Mouse (Mus musculus) intestine, embryonic 16.5 days (tissue): ENCODE data around the gene Papolg. TPM values are rescaled to one million over a fixed set of nuclear protein-coding genes. Genes with fewer than 3 reads are reported as not detected.
"Not testable (repeated sequence)": the region's sequence is repeated elsewhere in the genome, so short reads cannot be mapped to it uniquely, and the experiment has no call there.

Source experiments
- ATAC-seq: fragments of 200-750 bp; cut with Nextera tagmentation; 2 replicates; pipeline ENCODE4 v1.8.0; 2017; ENCODE audit warnings: moderate TSS enrichment, moderate library complexity
- H3K27ac ChIP-seq: fragments of 300-500 bp; sonication (generic); 2 replicates; pipeline ENCODE4 v1.5.1; 2014; ENCODE audit warnings: mild to moderate bottlenecking, low read length
- H3K27me3 ChIP-seq: fragments of 300-500 bp; sonication (generic); replicated peaks from 2 replicates; pipeline ENCODE4 v1.6.1; 2014; ENCODE audit warnings: low read length, control low read depth, mixed read lengths; ENCODE audit not compliant: control insufficient read depth, insufficient read depth
- H3K36me3 ChIP-seq: fragments of 300-500 bp; sonication (generic); 2 replicates; pipeline ENCODE4 v1.6.1; 2014; ENCODE audit warnings: low read length, control low read depth; ENCODE audit not compliant: control insufficient read depth, insufficient read depth
- H3K4me1 ChIP-seq: fragments of 300-500 bp; sonication (generic); 2 replicates; pipeline ENCODE4 v1.6.1; 2014; ENCODE audit warnings: low read length, control low read depth, mixed read lengths; ENCODE audit not compliant: control insufficient read depth, insufficient read depth
- H3K4me2 ChIP-seq: fragments of 300-500 bp; sonication (generic); 2 replicates; pipeline ENCODE4 v1.6.1; 2014; ENCODE audit warnings: low read depth, low read length, control low read depth
- H3K4me3 ChIP-seq: fragments of 300-500 bp; sonication (generic); 2 replicates; pipeline ENCODE4 v1.5.1; 2014; ENCODE audit warnings: mild to moderate bottlenecking, low read length
- H3K9ac ChIP-seq: fragments of 300-500 bp; sonication (generic); 2 replicates; pipeline ENCODE4 v1.6.1; 2014; ENCODE audit warnings: low read depth, low read length
- H3K9me3 ChIP-seq: fragments of 300-500 bp; sonication (generic); 2 replicates; pipeline ENCODE4 v1.6.1; 2016; ENCODE audit warnings: low read length, control low read depth; ENCODE audit not compliant: control insufficient read depth
- WGBS: fragments of 180-500 bp; shearing (Covaris S2); extraction: QIAGEN DNeasy Blood & Tissue Kit; methylation state at CpG from one replicate; pipeline ENCODE4 v1.1.7; 2014; 5-methylcytosine and 5-hydroxymethylcytosine counted together
- polyA plus RNA-seq: library from polyadenylated mRNA; unstranded; fragments of >200 nt; fragmentation: Nextera tagmentation; extraction: Ambion mirVana; gene quantifications from 2 replicates; pipeline ENCODE4 v1.2.1, GENCODE M21; 2015

The Papolg gene
- polyA plus RNA-seq = 8.5 and 9.1 TPM in 2 replicates

GRCm38 (mm10) chr11:23895060-23895426, at the start of gene Papolg:
Papolg (minus strand) TSS chr11:23895253.
- peak within 1 kb of the TSS; percentile 88 for H3K9ac ChIP-seq
- H3K4me2 ChIP-seq = peak within 1 kb of the TSS; percentile 82
- WGBS = under 1% methylated on average over 21 of the region's 21 CpGs
- no peaks in the 10 kb centered on the region for H3K9me3 ChIP-seq
- peak within 1 kb of the TSS; percentile 93 for H3K27ac ChIP-seq
- peak; percentile 100 for ATAC-seq
- H3K4me3 ChIP-seq = peak within 1 kb of the TSS; percentile 97
- no peaks in the 10 kb centered on the region for H3K4me1 ChIP-seq
- peaks cover 4% of the 10 kb centered on the region; the same call in 1 of the 2 replicates for H3K36me3 ChIP-seq
- no peaks in the 10 kb centered on the region for H3K27me3 ChIP-seq

- not testable (repeated sequence) for H3K9me3 ChIP-seq, H3K36me3 ChIP-seq, H3K27me3 ChIP-seq, H3K9ac ChIP-seq, H3K4me1 ChIP-seq, H3K27ac ChIP-seq
- 0 out of 2 replicates have a peak, but pooled peaks have one; percentile 31 for ATAC-seq
- WGBS = 14% methylated on average over 8 of the region's 8 CpGs
- H3K4me3 ChIP-seq = peak overlapping the region; percentile 12; the same call in 1 of the 2 replicates
- peak overlapping the region; percentile 23; the same call in 1 of the 2 replicates for H3K4me2 ChIP-seq
Measured at GRCm38 (mm10) chr11:23928146-23928545, 33.1 kb upstream of the Papolg start.

GRCm38 (mm10) chr11:23927643-23928042, 32.6 kb upstream of the Papolg start:
- H3K4me3 ChIP-seq = peak overlapping the region; percentile 12; the same call in 1 of the 2 replicates
- H3K4me2 ChIP-seq = peak overlapping the region; percentile 23
- no peak overlapping the region for H3K9ac ChIP-seq
- no peaks in the 10 kb centered on the region for H3K36me3 ChIP-seq
- no peaks in the 10 kb centered on the region for H3K4me1 ChIP-seq
- no peaks in the 10 kb centered on the region for H3K9me3 ChIP-seq
- 35% methylated on average over 8 of the region's 8 CpGs for WGBS
- H3K27ac ChIP-seq = no peak overlapping the region
- H3K27me3 ChIP-seq = no peaks in the 10 kb centered on the region
- no peak for ATAC-seq

- H3K36me3 ChIP-seq, H3K9me3 ChIP-seq, H3K27ac ChIP-seq, H3K4me3 ChIP-seq, H3K4me1 ChIP-seq, ATAC-seq, H3K27me3 ChIP-seq, H3K9ac ChIP-seq, H3K4me2 ChIP-seq: not testable (repeated sequence)
- WGBS = 62% methylated on average over 2 of the region's 2 CpGs
Measured at GRCm38 (mm10) chr11:23913824-23914223, 18.8 kb upstream of the Papolg start.

- H3K36me3 ChIP-seq = no peaks in the 10 kb centered on the region
- ATAC-seq = no peak
- H3K27ac ChIP-seq = no peak overlapping the region
- no peaks in the 10 kb centered on the region for H3K9me3 ChIP-seq
- no peak overlapping the region for H3K4me3 ChIP-seq
- no peak overlapping the region for H3K9ac ChIP-seq
- no peaks in the 10 kb centered on the region for H3K4me1 ChIP-seq
- H3K27me3 ChIP-seq = no peaks in the 10 kb centered on the region
- H3K4me2 ChIP-seq = no peak overlapping the region
- 79% methylated on average over 1 of the region's 1 CpGs for WGBS
Measured at GRCm38 (mm10) chr11:23903909-23904308, 8.9 kb upstream of the Papolg start.

GRCm38 (mm10) chr11:23894141-23895059, 653 bp downstream of the Papolg start:
- H3K9ac ChIP-seq = peak overlapping the region; percentile 88
- H3K27ac ChIP-seq = peak overlapping the region; percentile 93
- H3K9me3 ChIP-seq = no peaks in the 10 kb centered on the region
- H3K4me3 ChIP-seq = peak overlapping the region; percentile 97
- H3K27me3 ChIP-seq = no peaks in the 10 kb centered on the region
- peak; percentile 87 for ATAC-seq
- H3K4me2 ChIP-seq = peak overlapping the region; percentile 82
- H3K4me1 ChIP-seq = no peaks in the 10 kb centered on the region
- 1% methylated on average over 47 of the region's 48 CpGs for WGBS
- peaks cover 4% of the 10 kb centered on the region; the same call in 1 of the 2 replicates for H3K36me3 ChIP-seq

- Histone ChIP-seq H3K9ac (no peak overlapping the region), H3K27ac (no peak overlapping the region), H3K4me2 (no peak overlapping the region), H3K4me1 (no peaks in the 10 kb centered on the region), H3K4me3 (no peak overlapping the region), H3K27me3 (no peaks in the 10 kb centered on the region), H3K9me3 (no peaks in the 10 kb centered on the region), H3K36me3 (peaks cover 6% of the 10 kb centered on the region; the same call in 1 of the 2 replicates)
- ATAC-seq = no peak
Measured at GRCm38 (mm10) chr11:23893556-23893955, 1.5 kb downstream of the Papolg start.

GRCm38 (mm10) chr11:23864326-23864725, 30.7 kb downstream of the Papolg start:
- 68% methylated on average over 2 of the region's 2 CpGs for WGBS
- peak; percentile 28; the same call in 1 of the 2 replicates for ATAC-seq

GRCm38 (mm10) chr11:23856723-23857112, 38.3 kb downstream of the Papolg start:
- H3K4me2 ChIP-seq = no peak overlapping the region
- no peak overlapping the region for H3K9ac ChIP-seq
- no peak overlapping the region for H3K4me3 ChIP-seq
- H3K9me3 ChIP-seq = no peaks in the 10 kb centered on the region
- H3K27me3 ChIP-seq = no peaks in the 10 kb centered on the region
- H3K4me1 ChIP-seq = no peaks in the 10 kb centered on the region
- peaks cover 5% of the 10 kb centered on the region; the same call in 1 of the 2 replicates for H3K36me3 ChIP-seq
- peak; percentile 47 for ATAC-seq
- H3K27ac ChIP-seq = no peak overlapping the region
- 79% methylated on average over 4 of the region's 4 CpGs for WGBS

More at GRCm38 (mm10) chr11:23864326-23864725, 30.7 kb downstream of the Papolg start:
- H3K4me3 ChIP-seq = no peak overlapping the region
- no peak overlapping the region for H3K4me2 ChIP-seq
- no peaks in the 10 kb centered on the region for H3K4me1 ChIP-seq
- no peaks in the 10 kb centered on the region for H3K9me3 ChIP-seq
- H3K27me3 ChIP-seq = no peaks in the 10 kb centered on the region
- 0 out of 2 replicates have a peak, but pooled peaks cover 11% of the 10 kb centered on the region for H3K36me3 ChIP-seq
- no peak overlapping the region for H3K27ac ChIP-seq
- no peak overlapping the region for H3K9ac ChIP-seq
